Mouse (Mus musculus) heart, adult 9 months (tissue): ENCODE results near the gene Lca5.

Source experiments
- DNase-seq, 2 experiments: peaks; one replicate each; pipeline ENCODE4 v3.0.0; 2022; ENCODE audit warnings: low spot score in 2 of 2

The Lca5 gene

GRCm38 (mm10) chr9:83389570-83389969, 51.4 kb downstream of the Lca5 start:
- DNase-seq = no peak

DNA sequence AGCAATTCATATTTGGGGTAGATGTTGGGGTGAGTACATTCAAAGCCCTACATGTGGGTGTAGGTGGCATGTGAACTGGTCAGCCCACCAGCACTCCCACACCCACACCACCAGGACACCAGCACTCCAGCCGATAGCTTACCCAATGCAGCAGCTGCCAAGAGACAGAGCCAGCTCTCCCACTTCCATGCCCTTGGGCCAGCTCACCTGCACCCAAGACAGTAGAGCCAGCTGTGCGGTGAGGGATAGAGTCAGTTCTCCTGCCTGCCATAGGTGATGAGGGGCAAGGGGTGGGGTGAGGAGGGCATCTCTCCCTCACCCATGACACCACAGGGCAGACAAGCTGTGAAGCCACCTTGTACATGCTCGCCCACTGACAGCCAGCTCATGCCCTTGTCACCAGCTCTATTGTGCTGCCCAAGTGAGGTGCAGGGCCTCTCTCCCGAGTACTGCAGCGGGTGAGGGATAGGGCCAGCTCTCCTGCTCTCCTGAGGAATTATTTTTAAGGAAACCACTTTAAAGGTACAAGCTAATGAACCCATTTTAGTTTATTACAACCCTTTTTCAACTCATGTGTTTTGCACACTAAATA, 54.6 kb downstream of the Lca5 start:
- DNase-seq = no peak

DNA sequence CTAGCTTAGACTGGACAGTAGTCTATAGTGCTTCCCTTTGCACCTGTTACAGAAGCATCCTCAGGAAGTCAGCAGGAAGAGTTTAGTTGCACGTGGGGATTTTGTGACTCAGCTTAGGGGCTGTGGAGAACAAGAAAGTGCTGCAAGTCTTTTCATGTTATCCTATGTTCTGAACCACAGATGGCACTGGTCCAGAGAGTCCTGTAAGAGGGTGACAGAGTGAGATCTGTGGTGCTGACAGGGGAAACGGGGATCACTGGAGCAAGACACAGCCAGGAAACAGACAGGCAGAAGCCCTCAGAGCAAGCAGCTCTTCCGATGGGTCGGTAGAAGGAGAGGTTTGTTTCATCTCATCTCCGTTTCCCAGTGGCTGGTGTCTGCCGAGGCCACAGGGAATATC, 55.6 kb downstream of the Lca5 start:
- DNase-seq = no peak

- DNase-seq = no peak
Measured at GRCm38 (mm10) chr9:83383235-83383634, 57.7 kb downstream of the Lca5 start.

DNA sequence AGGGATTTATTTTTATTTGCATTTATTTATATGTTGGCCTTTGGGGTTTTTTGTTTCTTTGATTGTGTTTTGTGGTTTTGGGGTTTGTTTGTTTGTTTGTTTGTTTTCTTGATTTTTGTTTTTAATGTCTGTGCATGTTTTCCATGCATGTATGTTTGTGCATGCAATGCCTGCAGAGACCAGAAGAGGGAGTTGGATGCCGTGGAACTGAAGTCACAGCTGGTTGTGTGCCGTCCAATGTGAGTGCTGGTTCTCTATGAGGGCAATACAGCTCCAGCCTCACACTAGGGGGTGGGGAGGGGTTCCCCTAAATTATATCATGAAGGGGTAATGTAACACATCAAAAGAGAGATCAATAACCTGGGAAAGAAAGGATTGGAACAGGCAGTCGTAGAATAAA, 58.2 kb downstream of the Lca5 start:
- DNase-seq = no peak

- DNase-seq = no peak
Measured at GRCm38 (mm10) chr9:83381317-83381716, 59.6 kb downstream of the Lca5 start.

DNA sequence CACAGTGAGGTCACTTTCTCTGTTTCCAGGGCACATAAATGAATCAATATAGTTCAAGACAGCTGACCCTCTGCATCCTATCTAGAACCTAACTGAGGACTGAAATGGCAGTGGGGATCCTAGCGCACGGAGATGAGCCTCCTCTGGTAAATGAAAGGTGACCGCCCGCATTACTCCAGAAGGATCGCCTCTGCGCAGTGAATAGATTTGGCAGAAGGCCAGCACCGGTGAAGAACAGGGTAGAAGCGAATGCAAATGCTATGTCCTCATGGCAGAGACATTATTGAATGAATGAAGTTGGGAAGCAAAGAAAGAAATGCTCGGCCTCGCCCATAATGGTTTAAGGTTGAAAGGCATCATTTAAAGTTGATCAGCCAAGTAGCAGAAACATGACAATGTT, 61.3 kb downstream of the Lca5 start:
- DNase-seq = no peak

DNA sequence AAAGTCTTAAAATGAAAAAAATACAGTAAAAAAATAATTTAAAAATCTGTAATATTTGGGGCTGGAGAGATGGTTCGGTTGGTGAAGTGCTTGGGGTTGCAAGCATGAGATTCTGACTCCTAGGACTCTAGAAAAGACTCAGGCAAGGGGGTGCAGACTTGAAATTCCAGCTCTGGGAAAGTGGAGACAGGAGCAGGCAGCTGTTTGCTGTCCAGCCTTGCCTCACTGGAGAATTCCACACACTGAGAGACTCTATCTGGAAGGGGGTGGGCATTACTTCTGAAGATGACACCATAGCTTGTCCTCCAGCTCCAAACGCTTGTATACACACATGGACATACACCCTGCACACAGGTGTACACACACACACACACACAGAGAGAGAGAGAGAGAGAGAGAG, 63.8 kb downstream of the Lca5 start:
- DNase-seq = no peak

- no peak for DNase-seq
Measured at GRCm38 (mm10) chr9:83375522-83376176, 65.3 kb downstream of the Lca5 start.

DNA sequence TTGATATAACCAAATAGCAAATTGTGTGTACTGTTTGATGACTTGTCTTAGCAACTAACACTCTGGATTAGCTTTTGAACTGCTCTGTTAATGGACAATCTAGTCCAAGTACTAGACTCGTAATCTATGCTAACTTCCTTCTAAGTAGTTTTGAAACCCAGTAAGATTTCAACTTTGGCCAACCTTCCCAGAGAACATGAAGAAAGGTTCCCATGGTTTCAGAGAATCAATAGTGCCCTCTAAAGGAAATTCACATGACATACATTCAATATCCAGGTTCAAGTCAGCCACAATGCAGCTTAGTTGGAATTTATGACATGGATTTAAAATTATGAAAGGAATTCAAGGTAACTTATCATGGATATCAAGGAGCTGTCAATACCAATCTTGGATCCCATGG, 70.0 kb downstream of the Lca5 start:
- DNase-seq = no peak

DNA sequence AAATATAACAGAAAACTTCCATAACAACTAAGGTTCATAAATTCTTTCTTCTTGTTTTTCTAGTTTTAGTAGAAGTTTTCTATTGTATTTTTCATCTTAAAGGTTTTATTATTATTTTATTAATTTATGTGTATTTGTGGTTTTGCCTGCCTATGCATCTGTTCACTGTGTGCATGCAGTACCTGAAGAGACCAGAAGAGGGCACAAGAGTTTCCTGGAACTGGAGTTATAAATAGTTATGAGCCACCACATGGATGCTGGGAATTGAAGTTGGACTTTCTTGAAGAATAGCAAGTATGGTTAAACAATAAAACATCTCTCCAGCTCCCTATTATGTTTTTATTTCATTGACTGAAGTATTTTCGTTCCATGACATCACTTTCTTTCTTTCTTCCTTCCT, 72.7 kb downstream of the Lca5 start:
- no peak for DNase-seq

DNA sequence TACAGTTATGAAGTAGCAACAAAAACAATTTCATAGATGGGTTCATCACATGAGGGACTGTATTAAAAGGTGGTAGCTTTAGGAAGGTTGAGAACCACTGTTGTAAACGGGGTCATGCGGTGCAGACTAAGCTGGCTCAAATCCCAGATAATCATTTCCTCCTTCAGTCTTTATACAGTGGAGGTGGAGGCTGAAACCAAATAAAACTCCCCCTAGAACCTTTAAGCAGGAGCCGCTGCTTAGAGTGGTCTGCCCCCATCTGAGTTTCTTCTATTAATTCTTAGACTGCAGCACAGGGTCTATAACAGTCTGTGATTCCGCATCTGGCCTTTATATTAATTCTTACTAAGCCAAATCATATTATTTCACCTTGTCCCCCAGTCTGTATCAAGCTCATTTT, 85.1 kb downstream of the Lca5 start:
- DNase-seq = no peak

DNA sequence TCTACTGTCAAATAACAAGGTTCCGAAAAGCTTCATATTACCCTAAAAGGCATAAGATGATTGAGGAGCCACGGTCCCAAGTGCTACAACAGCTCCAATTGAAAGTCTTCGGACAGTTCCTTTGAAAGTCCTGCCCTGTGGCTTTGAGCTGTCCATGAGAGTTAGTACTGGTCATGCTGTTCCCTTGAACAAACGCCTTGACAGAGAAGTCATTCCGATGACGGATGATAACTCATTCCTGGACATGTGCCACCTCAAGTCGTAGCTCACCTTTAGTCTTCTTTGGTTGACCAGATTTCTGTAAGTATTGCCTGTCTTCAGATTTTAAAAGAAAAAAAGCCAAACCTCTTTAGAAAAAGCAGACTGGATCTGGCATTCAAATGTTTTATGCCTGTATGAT, 87.6 kb downstream of the Lca5 start:
- DNase-seq = no peak

- DNase-seq = no peak
Measured at GRCm38 (mm10) chr9:83351171-83351570, 89.8 kb downstream of the Lca5 start.

DNA sequence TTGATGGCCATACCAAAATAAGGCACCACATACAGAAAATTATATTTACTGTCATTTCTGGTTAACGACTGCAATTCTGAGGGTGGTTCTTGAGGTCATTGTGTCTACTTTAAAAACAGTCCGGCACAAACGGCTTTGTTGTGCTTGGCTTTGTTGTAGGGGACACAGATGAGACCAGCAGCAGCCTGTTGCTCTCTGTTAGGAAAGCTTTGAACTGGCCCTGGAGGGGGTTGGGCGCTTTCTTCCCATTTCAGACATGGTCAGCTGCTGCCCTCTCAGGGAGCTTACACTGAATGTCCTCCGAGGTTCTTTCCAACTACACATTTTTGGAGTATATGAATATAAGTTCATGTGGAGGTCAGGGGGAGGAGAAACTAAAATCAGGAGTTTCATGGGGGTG, 90.3 kb downstream of the Lca5 start:
- DNase-seq = peak; percentile 34 to 55

GRCm38 (mm10) chr9:83349905-83350304, 91.0 kb downstream of the Lca5 start:
- DNase-seq = no peak

DNA sequence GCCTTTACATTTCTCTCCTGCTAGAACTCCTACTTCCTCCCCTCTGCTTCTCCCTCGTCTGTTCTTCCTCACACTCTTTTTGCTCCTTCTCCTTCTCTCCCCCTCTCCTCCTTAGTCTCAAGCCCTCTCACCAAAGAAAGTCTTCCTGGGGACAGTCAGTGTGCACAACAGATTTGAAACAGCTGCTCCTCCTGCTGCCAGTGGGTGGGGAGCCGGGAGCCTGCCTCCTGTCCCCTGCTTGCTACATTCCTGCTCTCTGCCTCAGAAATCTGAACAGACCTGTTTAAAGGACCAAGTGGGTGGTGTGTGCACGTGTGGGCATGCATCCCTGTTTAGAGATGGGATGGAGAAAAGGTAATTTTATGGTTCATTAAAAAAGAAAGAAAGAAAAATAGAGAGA, 91.4 kb downstream of the Lca5 start:
- DNase-seq = peak; percentile 6 to 31

- DNase-seq = no peak
Measured at GRCm38 (mm10) chr9:83347521-83347920, 93.4 kb downstream of the Lca5 start.

- DNase-seq = no peak
Measured at GRCm38 (mm10) chr9:83342491-83343370, 98.2 kb downstream of the Lca5 start.
